ENCODE assay signal across 12 mouse cellular contexts in the genomic region with DNA sequence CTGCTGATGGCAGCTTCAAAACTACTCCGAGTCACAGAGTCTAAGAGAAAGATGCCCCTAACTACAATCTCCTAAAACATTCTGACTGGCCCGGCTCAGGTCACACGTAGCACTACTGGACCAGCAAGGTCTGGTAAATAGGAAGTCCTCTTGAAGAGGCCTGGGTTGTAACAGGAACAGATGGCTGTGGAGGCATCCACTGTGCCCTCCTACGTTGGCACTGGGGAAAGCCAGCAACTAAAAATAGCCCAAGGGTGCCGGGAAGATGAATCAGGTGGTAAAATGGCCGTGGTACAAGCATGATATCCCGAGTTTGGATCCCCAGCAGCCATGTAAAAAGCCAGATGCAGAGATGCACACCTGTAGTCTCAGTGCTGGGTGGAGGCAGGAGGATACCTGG. TPM values are rescaled to one million over a fixed set of nuclear protein-coding genes. Genes with fewer than 3 reads are reported as not detected.
DNase-seq lines count a peak whose midpoint lies in the region; ATAC-seq lines count a peak whose summit lies in the region.
"Had no signal": no experiment of that assay in that cellular context is flagged by ENCODE, and none has a peak within 500 bp of the region (broad histone marks: within the 10 kb centered on the region; RNA-seq: fewer than 3 reads in every experiment).

No protein-coding gene starts in this region.

- peaks cover 10% of the 10 kb centered on the region; the same call in 1 of the 2 replicates for H3K4me1 ChIP-seq in heart, embryonic 15.5 days (replicated peaks)
- H3K4me1 ChIP-seq: embryonic facial prominence, embryonic 10.5 days; midbrain, embryonic 12.5 days had no signal

- H3K27ac ChIP-seq in heart, embryonic 15.5 days, result 0 out of 2 replicates have a peak overlapping the region, but pooled peaks have one; percentile 9
- H3K27ac ChIP-seq: embryonic facial prominence, embryonic 10.5 days; midbrain, embryonic 12.5 days had no signal

- no peak overlapping the region for H3K9ac ChIP-seq in heart, embryonic 15.5 days
- H3K9ac ChIP-seq: lung, embryonic 14.5 days; midbrain, embryonic 12.5 days had no signal

- H3K4me2 ChIP-seq in heart, embryonic 15.5 days, result no peak overlapping the region
- H3K4me2 ChIP-seq: lung, embryonic 14.5 days; midbrain, embryonic 12.5 days had no signal

- no peaks in the 10 kb centered on the region for H3K36me3 ChIP-seq in heart, embryonic 15.5 days
- H3K36me3 ChIP-seq: embryonic facial prominence, embryonic 10.5 days; midbrain, embryonic 12.5 days had no signal

- no peak overlapping the region for H3K4me3 ChIP-seq in heart, embryonic 15.5 days
- H3K4me3 ChIP-seq: embryonic facial prominence, embryonic 10.5 days; midbrain, embryonic 12.5 days had no signal

- H3K27me3 ChIP-seq in heart, embryonic 15.5 days, result no peaks in the 10 kb centered on the region; the same call in 1 of the 2 replicates
- H3K27me3 ChIP-seq: midbrain, embryonic 12.5 days had no signal

- no peaks in the 10 kb centered on the region for H3K9me3 ChIP-seq in heart, embryonic 15.5 days (replicated peaks)
- H3K9me3 ChIP-seq: embryonic facial prominence, embryonic 10.5 days; midbrain, embryonic 12.5 days had no signal

- no peak for DNase-seq in frontal cortex, postnatal 10 days (ENCODE audit: low spot score in 2 of 2)
- DNase-seq in right cerebral cortex, postnatal 25 days, result peak; percentile 36
- DNase-seq in right cerebral cortex, postnatal 4 days, result no peak
- DNase-seq in telencephalon, adult 2 months (ENCODE audit: low read depth, low spot score), result peak; percentile 62
- DNase-seq in kidney, postnatal 36 days, result no peak
- no peak for DNase-seq in B cell, adult 2 months
- DNase-seq: lung, embryonic 14.5 days had no signal

- WGBS in heart, embryonic 15.5 days, result 33% methylated on average over 7 of the region's 7 CpGs

- peak; percentile 45; the same call in 1 of the 2 replicates for ATAC-seq in frontal cortex, adult (ENCODE audit: low TSS enrichment)
- no peak for ATAC-seq in heart, embryonic 15.5 days (replicated peaks; ENCODE audit: insufficient number of reproducible peaks, insufficient read depth, low FRiP score, low read depth)

RNA-seq across cellular contexts. Expression of gene Nagpa, which starts 17.6 kb away (rescaled TPM):
- 12.4 and 17.4 TPM in 2 replicates for polyA plus RNA-seq in heart, embryonic 15.5 days (2015; fragmentation: Nextera tagmentation; extraction: Ambion mirVana)

RNA-seq across cellular contexts. Expression of gene AU021092, which starts 35.9 kb away (rescaled TPM):
- polyA plus RNA-seq in heart, embryonic 15.5 days (2015; fragmentation: Nextera tagmentation; extraction: Ambion mirVana), result 6.3 and 8.9 TPM in 2 replicates

RNA-seq across cellular contexts. Expression of gene Sec14l5, which starts 39.3 kb away (rescaled TPM):
- 0.06 and 0.08 TPM in 2 replicates for polyA plus RNA-seq in heart, embryonic 15.5 days (2015; fragmentation: Nextera tagmentation; extraction: Ambion mirVana)
- polyA plus RNA-seq: limb, embryonic 11.5 days had no signal

RNA-seq across cellular contexts. Expression of gene Alg1, which starts 47.2 kb away (rescaled TPM):
- 24.9 and 29.1 TPM in 2 replicates for polyA plus RNA-seq in heart, embryonic 15.5 days (2015; fragmentation: Nextera tagmentation; extraction: Ambion mirVana)

RNA-seq across cellular contexts. Expression of gene Ppl, which starts 54.0 kb away (rescaled TPM):
- polyA plus RNA-seq in heart, embryonic 15.5 days (2015; fragmentation: Nextera tagmentation; extraction: Ambion mirVana), result 1.3 and 2.3 TPM in 2 replicates

Comparison
In these comparisons a context has a peak if more than half of its experiments do, and no peak if none do; other contexts are left out.
1. DNase-seq: peak in right cerebral cortex, postnatal 25 days (single experiment) and telencephalon, adult 2 months (single experiment); none in frontal cortex, postnatal 10 days (0 of 2), right cerebral cortex, postnatal 4 days (single experiment), kidney, postnatal 36 days (0 of 2) and B cell, adult 2 months (0 of 2).